Mouse (Mus musculus): Measurements from ENCODE around the gene Lurap1l.

DNA sequence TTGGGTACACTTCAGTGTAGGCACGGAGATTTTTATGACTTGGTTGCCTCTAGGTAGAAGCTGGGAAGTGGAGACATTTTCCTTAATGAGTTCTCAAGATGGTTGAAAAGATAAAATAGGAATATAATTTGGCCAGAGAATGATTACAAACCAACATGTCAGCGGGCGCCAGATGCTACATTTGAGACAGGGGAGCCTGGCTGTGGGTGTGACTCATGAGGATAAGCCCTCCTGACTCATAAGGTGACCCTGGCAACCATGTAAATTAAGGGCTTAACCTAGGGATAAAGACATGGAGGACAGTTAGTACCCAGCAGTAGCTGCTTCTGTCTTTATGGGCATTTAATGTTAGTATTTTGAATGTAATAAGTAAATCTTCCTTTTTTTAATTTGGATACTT lies 6.2 kb downstream of the Lurap1l start:
- TF ChIP-seq CTCF (IDR thresholded peaks at IDR 0.05; ENCODE audit: low read depth) = no peak
- TF ChIP-seq EP300 (IDR thresholded peaks at IDR 0.05; ENCODE audit: low read depth) = no peak
